Mouse (Mus musculus): Measurements from ENCODE around the gene Ccdc85b. TPM values are rescaled to one million over a fixed set of nuclear protein-coding genes. Genes with fewer than 3 reads are reported as not detected.
"Not testable (repeated sequence)": the region's sequence is repeated elsewhere in the genome, so short reads cannot be mapped to it uniquely, and the experiment has no call there.

The Ccdc85b gene
- total RNA-seq, 1 experiment, result 5.4 TPM

DNA sequence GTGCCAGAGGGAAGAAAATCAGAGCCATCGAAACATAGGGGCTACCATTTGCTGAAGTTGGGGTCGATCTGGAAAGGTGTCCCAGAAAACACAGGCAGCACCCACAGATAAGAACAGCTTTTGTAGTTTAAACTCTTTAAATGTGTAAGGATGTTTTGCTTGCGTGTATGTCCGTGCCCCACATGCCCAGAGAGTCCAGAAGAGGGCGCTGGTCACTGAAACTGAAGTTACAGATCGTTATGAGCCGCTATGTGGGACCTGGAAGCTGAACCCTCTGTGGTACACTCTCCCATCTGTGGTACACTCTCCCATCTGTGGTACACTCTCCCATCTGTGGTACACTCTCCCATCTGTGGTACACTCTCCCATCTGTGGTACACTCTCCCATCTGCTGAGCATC lies 50.6 kb downstream of the Ccdc85b start:
- peak; percentile 41 for DNase-seq (ENCODE audit: low read depth, low spot score)
- peaks cover 0 to 8% of the 10 kb centered on the region in 2 experiments; a peak in 2 of 4 replicates for H3K4me1 ChIP-seq (ENCODE audit: control insufficient read depth in 2 of 2, insufficient read depth in 2 of 2, low read length in 2 of 2, poor library complexity in 1 of 2)
- H3K9ac ChIP-seq (ENCODE audit: insufficient read depth, low read depth, low read length, poor library complexity, severe bottlenecking), result peak overlapping the region; percentile 78
- peak overlapping the region; percentile 89; the same call in 1 of the 2 replicates for H3K27ac ChIP-seq (ENCODE audit: insufficient read depth, low read depth, low read length, poor library complexity, severe bottlenecking)
- TF ChIP-seq ZC3H11A (IDR thresholded peaks at IDR 0.05; ENCODE audit: borderline replicate concordance, low read depth, low read length), result no peak
- no peak for TF ChIP-seq HCFC1 (IDR thresholded peaks at IDR 0.05; ENCODE audit: borderline replicate concordance, insufficient read depth, low read length)
- no peak for TF ChIP-seq ZNF384 (IDR thresholded peaks at IDR 0.05; ENCODE audit: low read depth, low read length)
- TF ChIP-seq CHD2 (IDR thresholded peaks at IDR 0.05; ENCODE audit: low read depth, low read length), result no peak
- TF ChIP-seq MAFK (IDR thresholded peaks at IDR 0.05; ENCODE audit: insufficient read depth, low read depth, low read length), result no peak
- H3K4me3 ChIP-seq (ENCODE audit: insufficient read depth in 1 of 2, low read depth in 1 of 2, low read length in 2 of 2, poor library complexity in 1 of 2, severe bottlenecking in 1 of 2), result peak overlapping the region; percentile 65 to 74; a peak in 3 of 4 replicates
- no peaks in the 10 kb centered on the region for H3K36me3 ChIP-seq (ENCODE audit: control insufficient read depth, insufficient read depth, low read length, poor library complexity, severe bottlenecking)
- in situ Hi-C loops (cut with MboI; ENCODE audit: low sequenced_read_pairs in 2 of 2, unreplicated experiment in 2 of 2), result no loop called here
- H3K9me3 ChIP-seq (ENCODE audit: control insufficient read depth, insufficient read depth, low read depth, low read length), result no peaks in the 10 kb centered on the region

DNA sequence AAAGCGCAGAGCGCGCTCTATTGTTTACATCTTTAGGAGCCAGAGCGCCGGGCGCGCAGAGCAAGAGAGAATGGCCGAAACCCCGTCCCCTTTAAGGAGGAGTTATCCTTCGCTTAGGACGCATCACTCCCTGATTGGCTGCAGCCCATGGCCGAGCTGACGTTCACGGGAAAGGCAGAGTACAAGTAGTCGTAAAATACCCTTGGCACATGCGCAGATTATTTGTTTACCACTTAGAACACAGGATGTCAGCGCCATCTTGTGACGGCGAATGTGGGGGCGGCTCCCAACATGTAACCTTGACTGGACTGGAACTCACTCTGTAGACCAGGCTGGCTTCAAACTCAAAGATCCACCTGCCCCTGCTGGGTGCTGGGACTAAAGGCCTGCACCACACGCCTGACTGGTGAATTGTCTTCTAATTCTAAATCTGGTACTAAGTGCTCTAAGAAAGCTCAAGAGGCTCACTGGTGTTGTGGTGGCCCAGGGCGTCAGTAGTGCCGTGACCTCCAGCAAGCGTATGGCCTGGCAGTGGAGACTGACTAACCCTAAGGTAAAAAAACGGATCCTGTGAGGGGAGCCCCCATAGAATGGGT lies 51.1 kb downstream of the Ccdc85b start:
- H3K4me3 ChIP-seq (ENCODE audit: insufficient read depth in 1 of 2, low read depth in 1 of 2, low read length in 2 of 2, poor library complexity in 1 of 2, severe bottlenecking in 1 of 2), result peak overlapping the region; percentile 65 to 76; a peak in 3 of 4 replicates
- in situ Hi-C loops (cut with MboI; ENCODE audit: low sequenced_read_pairs in 2 of 2, unreplicated experiment in 2 of 2); H3K9me3 ChIP-seq (ENCODE audit: control insufficient read depth, insufficient read depth, low read depth, low read length); H3K4me1 ChIP-seq (ENCODE audit: control insufficient read depth in 2 of 2, insufficient read depth in 2 of 2, low read length in 2 of 2, poor library complexity in 1 of 2); H3K36me3 ChIP-seq (ENCODE audit: control insufficient read depth, insufficient read depth, low read length, poor library complexity, severe bottlenecking); DNase-seq (ENCODE audit: low read depth, low spot score): not testable (repeated sequence)
- H3K27ac ChIP-seq (ENCODE audit: insufficient read depth, low read depth, low read length, poor library complexity, severe bottlenecking), result peak overlapping the region; percentile 89; the same call in 1 of the 2 replicates
- peak overlapping the region; percentile 78 for H3K9ac ChIP-seq (ENCODE audit: insufficient read depth, low read depth, low read length, poor library complexity, severe bottlenecking)

DNA sequence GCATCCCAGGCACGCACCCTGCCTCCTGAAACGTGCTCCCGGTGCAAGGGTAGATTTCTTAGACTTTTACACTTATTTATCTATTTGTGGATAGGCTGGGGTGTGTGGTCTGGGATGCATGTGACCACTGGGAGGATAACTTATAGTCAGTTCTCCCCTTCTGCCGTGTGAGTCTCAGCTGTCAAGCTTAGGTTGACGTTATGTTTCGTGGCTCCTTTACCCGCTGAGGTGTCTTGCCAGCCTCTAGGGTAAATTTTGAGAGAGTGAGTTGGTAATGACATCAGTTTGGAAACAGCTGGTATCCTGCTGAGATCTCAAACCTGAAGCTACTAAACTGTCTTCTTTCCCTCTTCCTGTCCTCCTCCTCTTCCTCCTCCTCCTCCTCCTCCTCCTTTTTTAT lies 51.8 kb downstream of the Ccdc85b start:
- Histone ChIP-seq H3K4me3 (ENCODE audit: insufficient read depth in 1 of 2, low read depth in 1 of 2, low read length in 2 of 2, poor library complexity in 1 of 2, severe bottlenecking in 1 of 2) (peak overlapping the region; percentile 0 to 76; a peak in 3 of 4 replicates), H3K9ac (ENCODE audit: insufficient read depth, low read depth, low read length, poor library complexity, severe bottlenecking) (no peak overlapping the region), H3K9me3 (ENCODE audit: control insufficient read depth, insufficient read depth, low read depth, low read length) (no peaks in the 10 kb centered on the region), H3K4me1 (ENCODE audit: control insufficient read depth in 2 of 2, insufficient read depth in 2 of 2, low read length in 2 of 2, poor library complexity in 1 of 2) (peaks cover 0 to 8% of the 10 kb centered on the region in 2 experiments; a peak in 2 of 4 replicates), H3K27ac (ENCODE audit: insufficient read depth, low read depth, low read length, poor library complexity, severe bottlenecking) (no peak overlapping the region), H3K36me3 (ENCODE audit: control insufficient read depth, insufficient read depth, low read length, poor library complexity, severe bottlenecking) (no peaks in the 10 kb centered on the region)
- in situ Hi-C loops (cut with MboI; ENCODE audit: low sequenced_read_pairs in 2 of 2, unreplicated experiment in 2 of 2), result no loop called here
- TF ChIP-seq ZC3H11A (IDR thresholded peaks at IDR 0.05; ENCODE audit: borderline replicate concordance, low read depth, low read length), result no peak
- no peak for TF ChIP-seq ZNF384 (IDR thresholded peaks at IDR 0.05; ENCODE audit: low read depth, low read length)
- no peak for DNase-seq (ENCODE audit: low read depth, low spot score)

Other genes starting within 250 kb of the Ccdc85b start
- gene Pacs1, start 184.8 kb downstream of the Ccdc85b start, total RNA-seq (2012; rRNA removed), result 5.4 and 7.2 TPM in 2 replicates
- gene Sf3b2, start 162.4 kb downstream of the Ccdc85b start, total RNA-seq (2012; rRNA removed), result 165 and 175 TPM in 2 replicates
- 2.1 and 3.2 TPM in 2 replicates for gene Gal3st3, start 159.6 kb downstream of the Ccdc85b start, total RNA-seq (2012; rRNA removed)
- gene Catsper1, start 122.2 kb downstream of the Ccdc85b start, total RNA-seq (2012; rRNA removed), result not detected in 2 replicates
- gene Cst6, start 108.3 kb downstream of the Ccdc85b start, total RNA-seq (2012; rRNA removed), result 1.1 and 2.1 TPM in 2 replicates
- gene Eif1ad, start 91.2 kb downstream of the Ccdc85b start, total RNA-seq (2012; rRNA removed), result 101 and 127 TPM in 2 replicates
- gene Banf1, start 90.7 kb downstream of the Ccdc85b start, total RNA-seq (2012; rRNA removed), result 213 and 281 TPM in 2 replicates
- gene Sart1, start 69.2 kb downstream of the Ccdc85b start, total RNA-seq (2012; rRNA removed), result 111 and 118 TPM in 2 replicates
- 1.5 and 2.7 TPM in 2 replicates for gene Tsga10ip, start 55.4 kb downstream of the Ccdc85b start, total RNA-seq (2012; rRNA removed)
- 121 and 124 TPM in 2 replicates for gene Drap1, start 32.9 kb downstream of the Ccdc85b start, total RNA-seq (2012; rRNA removed)
- 13.8 and 13.9 TPM in 2 replicates for gene AI837181, start 32.8 kb downstream of the Ccdc85b start, total RNA-seq (2012; rRNA removed)
- gene Fosl1, start 10.3 kb downstream of the Ccdc85b start, total RNA-seq (2012; rRNA removed), result 1.0 and 3.0 TPM in 2 replicates
- gene Fibp, start 2.7 kb upstream of the Ccdc85b start, total RNA-seq (2012; rRNA removed), result 52.4 and 62.0 TPM in 2 replicates
- 4.5 and 11.7 TPM in 2 replicates for gene Ctsw, start 10.6 kb upstream of the Ccdc85b start, total RNA-seq (2012; rRNA removed)
- 18.0 and 23.9 TPM in 2 replicates for gene Efemp2, start 16.1 kb upstream of the Ccdc85b start, total RNA-seq (2012; rRNA removed)
- 31.3 and 36.4 TPM in 2 replicates for gene Mus81, start 30.5 kb upstream of the Ccdc85b start, total RNA-seq (2012; rRNA removed)
- 775 and 955 TPM in 2 replicates for gene Cfl1, start 32.6 kb upstream of the Ccdc85b start, total RNA-seq (2012; rRNA removed)
- 1.7 and 1.8 TPM in 2 replicates for gene 1700020D05Rik, start 45.9 kb upstream of the Ccdc85b start, total RNA-seq (2012; rRNA removed)
- 3.3 and 5.0 TPM in 2 replicates for gene Snx32, start 52.6 kb upstream of the Ccdc85b start, total RNA-seq (2012; rRNA removed)
- 0.58 and 1.1 TPM in 2 replicates for gene Ovol1, start 102.8 kb upstream of the Ccdc85b start, total RNA-seq (2012; rRNA removed)
- gene Ap5b1, start 110.1 kb upstream of the Ccdc85b start, total RNA-seq (2012; rRNA removed), result 6.4 and 9.5 TPM in 2 replicates
- 87.9 and 99.5 TPM in 2 replicates for gene Rnaseh2c, start 144.0 kb upstream of the Ccdc85b start, total RNA-seq (2012; rRNA removed)
- gene Kat5, start 152.3 kb upstream of the Ccdc85b start, total RNA-seq (2012; rRNA removed), result 52.2 and 75.6 TPM in 2 replicates
- gene Rela, start 179.6 kb upstream of the Ccdc85b start, total RNA-seq (2012; rRNA removed), result 9.7 and 12.1 TPM in 2 replicates
- gene Sipa1, start 205.8 kb upstream of the Ccdc85b start, total RNA-seq (2012; rRNA removed), result 10.5 and 14.5 TPM in 2 replicates
- gene Map3k11, start 230.8 kb upstream of the Ccdc85b start, total RNA-seq (2012; rRNA removed), result 15.0 and 19.3 TPM in 2 replicates
- gene Pcnx3, start 231.0 kb upstream of the Ccdc85b start, total RNA-seq (2012; rRNA removed), result 63.9 and 98.9 TPM in 2 replicates
- 0.63 and 0.67 TPM in 2 replicates for gene Kcnk7, start 246.5 kb upstream of the Ccdc85b start, total RNA-seq (2012; rRNA removed)